Mouse (Mus musculus) adrenal gland, postnatal 36 days (tissue): ENCODE measurements around the gene Sit1. TPM values are rescaled to one million over a fixed set of nuclear protein-coding genes. Genes with fewer than 3 reads are reported as not detected.

Source experiments
- DNase-seq, 2 experiments: peaks; one replicate each; pipeline ENCODE4 v3.0.0; 2021; ENCODE audit warnings: mixed read lengths in 1 of 2
- total RNA-seq, 2 experiments: library from RNA; stranded (reverse); gene quantifications; 2 replicates each; pipeline ENCODE4 v1.2.3; 2021

Gene Sit1
- total RNA-seq, 2 experiments from 2014 or later: not detected

DNA sequence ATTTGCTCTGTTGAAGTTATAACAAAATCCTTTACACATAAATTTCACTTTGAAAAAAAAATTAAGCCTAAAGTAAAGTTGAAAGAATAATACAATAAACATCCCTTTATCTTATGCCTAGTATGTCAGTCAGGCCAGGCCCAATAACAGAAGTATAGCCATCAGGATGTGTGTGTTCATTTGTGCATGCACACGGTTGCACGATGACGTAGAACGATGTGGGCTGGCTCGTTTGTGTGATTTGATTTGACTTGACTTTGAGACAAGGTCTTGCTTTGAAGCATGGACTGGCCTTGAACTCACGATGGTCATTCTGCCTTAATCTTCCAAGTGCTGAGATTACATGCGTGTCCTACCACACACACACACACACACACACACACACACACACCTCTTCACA, 16.7 kb downstream of the Sit1 start:
- DNase-seq: no peak

DNA sequence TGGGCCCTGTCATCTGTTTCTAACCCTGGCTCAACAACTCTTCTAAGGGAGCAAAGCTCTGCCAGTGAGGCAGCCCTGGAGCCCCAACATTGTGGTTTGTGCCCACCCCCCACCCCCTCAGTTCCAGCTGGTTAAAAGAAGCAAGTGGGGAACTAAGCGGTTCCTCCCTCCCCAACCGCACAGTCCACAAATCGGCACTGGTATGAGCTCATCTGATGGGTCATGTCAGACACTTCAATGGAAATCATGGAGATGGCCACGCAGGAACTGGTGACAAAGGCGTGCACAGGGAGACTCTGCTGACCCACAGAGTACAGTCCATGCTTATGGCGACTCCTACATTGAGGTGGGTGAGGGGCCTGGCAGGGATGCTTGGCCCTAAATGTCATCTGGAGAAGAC, 17.6 kb downstream of the Sit1 start:
- no peak for DNase-seq

DNA sequence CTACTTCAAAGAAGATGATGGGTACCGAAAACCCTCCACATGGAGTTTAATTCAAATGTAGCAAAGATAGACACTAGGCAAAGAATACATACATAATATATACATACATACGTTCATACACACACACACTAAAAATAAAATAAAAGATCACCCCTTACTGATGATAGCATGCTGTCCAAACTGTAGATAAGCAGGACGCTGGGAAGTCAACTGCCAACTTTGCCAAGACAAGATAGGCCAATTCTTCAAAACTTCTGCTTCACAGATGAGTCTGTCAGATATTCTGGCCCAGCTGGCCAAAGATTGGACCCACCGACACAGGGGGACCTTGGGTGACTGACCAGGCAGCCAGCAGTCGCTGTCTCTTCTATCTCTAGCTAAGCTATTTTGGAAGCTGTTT, 20.4 kb downstream of the Sit1 start:
- no peak for DNase-seq

DNA sequence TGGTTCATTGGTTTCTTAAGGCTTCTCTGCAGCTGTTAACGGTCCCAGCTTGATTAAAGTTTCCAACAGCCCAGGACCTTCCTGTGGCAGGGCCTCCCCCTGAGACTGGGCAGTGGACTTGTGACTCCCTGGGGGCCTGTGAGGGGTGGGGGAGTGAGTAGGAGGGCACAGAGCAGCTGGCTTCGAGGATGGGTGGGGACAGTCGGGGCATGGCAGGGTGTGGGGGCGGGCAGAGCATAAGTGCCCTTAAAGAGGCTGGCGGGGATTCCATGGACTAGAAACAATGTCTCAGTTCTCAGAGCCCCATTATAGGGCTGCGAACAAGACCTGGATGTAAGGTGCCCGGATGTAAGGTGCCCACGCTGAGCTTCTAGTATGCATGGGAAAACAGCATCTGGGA, 26.4 kb downstream of the Sit1 start:
- no peak for DNase-seq

DNA sequence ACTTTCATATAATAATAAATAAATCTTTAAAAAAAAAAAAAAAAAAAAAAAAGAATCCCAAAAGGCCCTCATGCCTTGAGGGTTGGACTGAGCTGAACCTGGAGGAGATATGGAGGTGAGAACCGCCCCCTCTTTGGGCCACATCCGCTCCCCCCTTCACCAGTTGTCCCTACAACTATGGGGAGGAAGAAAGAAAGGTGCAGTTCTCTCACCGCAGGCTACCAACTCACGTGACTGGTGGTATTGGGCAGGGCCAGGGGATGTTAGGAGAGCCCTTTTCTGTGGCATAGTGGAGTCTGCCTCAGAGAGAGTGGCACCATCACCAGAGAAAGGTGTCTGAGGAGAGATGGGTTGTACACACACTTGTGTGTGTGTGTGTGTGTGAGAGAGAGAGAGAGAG, 27.1 kb downstream of the Sit1 start:
- DNase-seq: no peak

DNA sequence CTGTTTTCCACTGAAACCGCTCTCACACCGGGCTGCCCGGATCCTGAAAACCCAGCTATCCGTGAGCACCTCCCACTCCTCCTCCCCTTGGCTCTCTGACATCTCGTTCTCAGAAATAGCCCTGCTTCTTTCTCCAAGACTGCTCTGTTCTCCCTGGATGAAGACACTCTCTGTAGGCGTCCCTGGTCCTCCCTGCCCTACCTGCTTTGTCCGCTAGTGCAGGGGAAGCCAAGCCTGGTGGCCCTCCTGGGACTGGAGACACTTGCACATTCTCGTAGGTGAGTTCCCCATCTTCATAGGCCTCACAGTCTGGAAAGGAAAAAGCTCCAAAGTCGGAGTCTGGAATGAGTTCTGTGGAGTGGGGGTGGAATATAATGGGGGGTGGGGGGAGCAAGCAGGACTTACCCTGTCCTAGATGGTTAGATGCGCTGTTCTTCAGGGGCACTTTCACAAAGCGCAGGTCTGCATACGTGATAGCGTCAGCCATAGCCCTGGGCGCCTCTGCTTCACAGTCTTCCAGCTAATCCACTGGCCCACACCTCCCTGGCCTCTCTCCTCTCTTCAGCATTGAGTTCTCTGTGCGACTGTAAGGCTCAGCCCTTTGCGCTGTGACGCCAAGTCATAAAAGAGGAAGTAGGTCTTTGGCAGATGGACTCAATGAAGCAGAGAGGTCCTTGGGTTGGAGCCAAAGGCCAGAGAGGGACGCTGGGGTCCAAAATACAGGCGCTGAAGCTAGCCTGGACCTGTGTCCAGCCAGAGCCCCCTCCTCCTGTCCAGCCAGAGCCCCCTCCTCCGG, 29.3 kb downstream of the Sit1 start, which contains the start of gene Cd72:
Gene Cd72, minus strand, starts transcription at position 588 of the 796 bp plus-strand sequence.
- DNase-seq: no peak

DNA sequence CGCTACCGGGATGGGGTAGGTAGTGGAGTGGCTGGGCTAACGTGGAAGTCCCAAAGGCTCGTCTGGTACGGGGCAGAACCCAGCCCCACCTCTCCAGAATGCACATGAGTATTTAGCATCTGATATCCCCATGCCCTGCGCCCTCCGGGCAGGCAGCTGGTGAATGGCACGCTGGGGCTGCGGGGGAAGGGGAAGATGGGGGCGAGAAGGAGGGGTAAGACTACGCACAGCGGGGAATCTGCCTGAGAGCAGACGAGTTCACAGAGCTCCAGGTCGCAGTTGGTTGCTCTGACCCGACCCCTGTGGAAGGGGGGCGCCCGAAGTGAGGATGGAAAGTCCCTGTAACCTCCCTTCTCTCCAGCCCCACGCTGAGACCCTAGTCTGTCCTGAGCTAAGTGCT, 30.1 kb downstream of the Sit1 start:
- DNase-seq: no peak

DNA sequence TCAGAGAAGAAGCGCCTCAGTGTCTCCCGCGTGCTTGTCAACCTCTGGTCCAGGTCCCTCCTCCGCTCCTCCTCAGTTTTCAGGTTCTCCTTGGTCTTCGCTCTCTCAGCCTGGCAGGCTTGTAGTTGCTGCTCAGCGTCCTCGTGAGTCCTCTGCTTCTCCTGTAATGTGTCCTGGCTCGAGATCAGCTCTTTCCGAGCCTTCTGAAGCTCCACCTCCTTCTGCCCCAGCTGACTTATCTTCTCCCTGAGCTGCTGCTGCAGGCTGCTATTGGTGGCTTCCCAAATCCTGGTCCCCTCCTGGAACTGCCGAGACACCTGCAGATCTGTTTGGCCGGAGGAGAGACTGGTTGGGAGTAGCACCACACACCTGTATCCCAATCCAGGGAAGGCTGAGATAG, 31.2 kb downstream of the Sit1 start:
- no peak for DNase-seq

DNA sequence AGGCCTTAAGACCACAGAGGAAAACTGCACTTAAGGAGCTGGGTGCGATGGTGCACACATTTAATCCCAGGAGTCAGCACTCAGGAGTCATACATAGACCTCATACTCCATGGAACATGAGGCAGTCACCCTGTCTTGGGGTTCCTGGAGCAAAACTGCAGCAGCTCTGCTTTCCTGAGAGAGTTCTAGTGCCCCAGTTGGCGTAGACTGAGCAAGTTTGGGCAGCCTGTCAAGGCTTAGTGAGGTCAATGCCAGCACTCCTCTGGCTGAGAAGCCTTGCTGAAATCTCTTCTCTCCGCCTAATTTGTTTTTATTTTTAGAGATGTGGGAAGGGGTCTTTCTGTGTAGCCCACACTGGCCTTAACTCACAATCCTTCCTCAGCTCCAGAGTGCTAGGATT, 35.0 kb downstream of the Sit1 start:
- DNase-seq: peak; percentile 73 to 78

DNA sequence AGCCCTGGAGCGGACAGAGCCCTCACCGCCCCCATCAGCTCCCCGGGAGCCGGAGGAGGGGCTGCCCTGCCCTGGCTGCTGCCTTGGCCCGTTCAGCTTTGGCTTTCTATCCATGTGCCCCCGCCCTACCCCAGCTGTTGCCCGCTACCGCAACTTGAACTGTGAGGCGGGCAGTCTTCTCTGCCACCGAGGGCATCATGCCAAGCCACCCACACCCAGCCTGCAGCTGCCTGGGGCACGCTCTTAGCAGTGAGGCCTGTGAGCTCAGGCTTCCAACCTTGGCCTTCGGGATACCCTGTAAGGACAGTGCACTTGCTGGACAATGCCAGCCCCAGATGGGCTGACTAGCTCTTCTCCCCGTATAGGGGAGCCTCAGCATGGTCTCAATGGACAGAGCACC, 36.3 kb downstream of the Sit1 start:
- peak; percentile 75 to 76 for DNase-seq

DNA sequence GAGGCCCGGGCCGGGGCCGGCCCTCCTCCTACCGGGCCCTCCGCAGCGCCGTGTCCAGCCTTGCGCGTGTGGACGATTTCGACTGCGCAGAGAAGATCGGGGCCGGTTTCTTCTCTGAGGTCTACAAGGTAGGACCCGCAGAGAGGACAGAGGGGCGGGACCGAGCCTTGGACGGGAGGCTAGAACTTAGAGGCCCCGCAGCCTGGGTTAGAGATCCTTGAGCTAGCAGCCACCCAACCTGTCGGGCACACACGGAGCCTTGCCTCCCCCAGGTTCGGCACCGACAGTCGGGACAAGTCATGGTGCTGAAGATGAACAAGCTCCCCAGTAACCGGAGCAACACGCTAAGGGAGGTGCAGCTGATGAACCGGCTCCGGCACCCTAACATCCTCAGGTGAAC, 40.0 kb downstream of the Sit1 start:
- peak in 1 of 2 experiments; percentile 60 for DNase-seq

DNA sequence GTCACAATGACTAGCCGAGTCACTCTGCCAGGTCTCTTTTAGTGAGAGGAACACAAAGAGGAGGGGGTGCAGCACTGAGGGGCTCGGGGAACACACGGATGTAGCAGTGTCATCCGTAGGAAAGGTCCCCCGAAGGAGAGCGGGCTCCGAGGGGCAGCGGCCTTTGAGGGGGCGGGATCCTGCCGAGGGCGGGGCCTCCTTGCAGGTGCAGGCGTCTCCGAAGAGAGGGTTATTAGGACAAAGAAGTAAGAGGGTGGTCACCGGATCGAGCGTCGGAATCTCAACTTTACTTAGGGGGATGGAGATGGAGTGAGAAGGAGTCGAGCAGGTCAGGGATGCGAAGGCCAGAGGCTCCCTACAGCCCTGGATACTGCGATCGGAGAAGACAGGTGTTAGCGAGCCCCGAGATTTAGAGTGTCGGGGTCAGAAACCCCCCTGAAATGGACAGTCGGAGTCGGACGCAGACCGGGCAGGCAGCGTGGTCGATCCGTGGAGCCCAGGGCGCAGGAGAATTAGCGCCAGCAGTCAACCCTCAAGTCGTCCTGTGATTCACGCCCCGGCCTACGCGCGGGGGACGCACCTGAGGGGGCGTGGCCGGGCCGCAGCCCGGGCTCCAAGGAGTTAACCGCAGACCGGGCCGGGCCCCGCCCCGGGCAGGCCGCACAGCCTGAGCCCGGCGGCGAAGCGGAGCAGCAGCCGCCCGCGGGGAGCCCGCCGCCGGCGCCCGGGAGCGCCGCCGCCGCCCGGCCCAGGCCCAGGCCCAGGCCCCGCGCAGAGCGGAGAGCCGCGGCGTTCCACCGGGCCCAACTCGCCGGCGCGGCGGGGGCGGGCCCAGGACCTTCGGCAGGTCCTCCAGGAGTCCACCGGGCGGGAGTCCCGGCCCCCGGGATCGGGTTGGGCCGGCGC, 40.8 kb downstream of the Sit1 start:
- DNase-seq: peak; percentile 82 to 90

DNA sequence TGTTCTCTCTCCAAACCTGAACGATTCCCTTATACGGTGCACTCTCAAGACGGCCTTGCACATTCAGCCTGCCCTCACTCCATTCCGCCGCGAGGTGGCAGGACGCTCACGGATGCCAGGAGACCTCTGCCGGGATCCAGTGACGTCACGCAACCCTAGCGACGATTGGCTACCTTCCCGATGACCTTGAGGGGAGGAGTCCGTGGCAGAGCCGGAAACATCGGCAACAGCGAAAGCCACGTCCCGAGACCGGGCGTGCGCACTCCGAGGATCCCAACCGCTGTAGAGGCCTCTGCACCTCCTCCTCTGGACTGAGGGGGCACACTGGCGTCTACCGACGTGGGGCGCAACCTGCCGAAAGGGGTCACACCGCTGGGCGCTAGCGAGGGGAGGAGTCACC, 41.5 kb downstream of the Sit1 start:
- peak; percentile 99 to 100 for DNase-seq

DNA sequence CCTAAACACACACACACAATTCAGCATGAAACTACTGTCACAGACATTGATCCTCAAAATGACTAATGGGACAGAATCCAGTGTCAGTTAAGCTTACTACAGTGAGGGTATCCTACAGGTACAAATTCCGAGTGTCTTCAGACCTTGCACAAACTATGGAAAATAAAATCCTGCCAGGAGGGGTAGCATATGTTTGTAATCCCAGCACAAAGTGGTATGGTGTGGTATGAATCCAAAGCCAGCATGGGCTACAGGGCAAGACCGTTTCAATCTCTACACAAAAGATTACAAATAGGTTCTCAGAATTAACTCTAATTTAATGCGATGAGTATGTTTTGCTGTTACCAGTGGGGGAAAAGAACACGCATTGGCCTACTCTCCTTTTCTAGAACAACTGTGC, 41.9 kb downstream of the Sit1 start, which contains the start of gene Tesk1:
Gene Tesk1, plus strand, starts transcription at position 301 of the 400 bp plus-strand sequence.
- DNase-seq: no peak

DNA sequence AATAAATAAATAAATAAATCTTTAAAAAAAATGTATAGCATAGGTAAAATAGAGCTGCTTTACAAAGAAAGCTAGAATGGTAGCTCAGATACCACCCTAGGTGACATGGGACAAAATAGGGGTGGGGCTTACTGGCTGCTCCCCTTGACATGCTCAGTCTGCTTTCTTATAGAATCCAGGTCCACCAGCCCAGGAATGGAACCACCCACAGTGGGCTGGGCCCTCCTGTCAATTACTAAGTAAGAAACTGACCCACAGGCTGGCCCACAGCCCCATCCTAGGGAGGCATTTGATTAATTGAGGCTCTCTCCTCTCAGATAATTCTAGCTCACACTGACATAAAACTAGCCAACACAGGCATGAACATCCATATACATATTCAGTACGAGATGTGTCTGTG, 50.7 kb downstream of the Sit1 start:
- DNase-seq: no peak

Other genes starting within 250 kb of the Sit1 start
- gene Atp8b5, start 216.6 kb downstream of the Sit1 start, total RNA-seq: under 1 TPM; 0.23 to 0.26 TPM
- gene Rusc2, start 101.8 kb downstream of the Sit1 start, total RNA-seq: 10 to 100 TPM; 37.2 to 50.1 TPM
- under 1 TPM in 1 of 2 experiments, not detected in 1; 0.92 TPM for gene Fam166b, start 54.6 kb downstream of the Sit1 start, total RNA-seq
- gene Tesk1, start 41.8 kb downstream of the Sit1 start, total RNA-seq: 10 to 100 TPM; 52.2 to 65.5 TPM
- gene Cd72, start 29.1 kb downstream of the Sit1 start, total RNA-seq: 1 to 10 TPM; 2.7 to 3.4 TPM
- 10 to 100 TPM; 57.3 to 59.3 TPM for gene Ccdc107, start 9.2 kb upstream of the Sit1 start, total RNA-seq
- 1 to 10 TPM; 2.6 to 3.5 TPM for gene Arhgef39, start 16.0 kb upstream of the Sit1 start, total RNA-seq
- gene Car9, start 23.2 kb upstream of the Sit1 start, total RNA-seq: 1 to 10 TPM in 1 of 2 experiments, under 1 TPM in 1; 0.49 to 1.2 TPM
- 100 to 1,000 TPM in 1 of 2 experiments, 10 to 100 TPM in 1; 69.6 to 143 TPM for gene Tpm2, start 40.0 kb upstream of the Sit1 start, total RNA-seq
- gene Creb3, start 78.6 kb upstream of the Sit1 start, total RNA-seq: 100 to 1,000 TPM; 117 to 170 TPM
- gene Tln1, start 79.0 kb upstream of the Sit1 start, total RNA-seq: 100 to 1,000 TPM; 241 to 244 TPM
- gene Rgp1, start 95.0 kb upstream of the Sit1 start, total RNA-seq: 10 to 100 TPM; 40.5 to 53.3 TPM
- 10 to 100 TPM; 11.0 to 11.5 TPM for gene Gba2, start 95.1 kb upstream of the Sit1 start, total RNA-seq
- 1 to 10 TPM; 3.2 to 3.4 TPM for gene Msmp, start 100.8 kb upstream of the Sit1 start, total RNA-seq
- 10 to 100 TPM; 27.7 to 37.9 TPM for gene Npr2, start 148.2 kb upstream of the Sit1 start, total RNA-seq
- gene Spag8, start 169.9 kb upstream of the Sit1 start, total RNA-seq: under 1 TPM; 0.30 to 0.40 TPM
- gene Hint2, start 172.7 kb upstream of the Sit1 start, total RNA-seq: 10 to 100 TPM; 76.8 to 79.3 TPM
- 1 to 10 TPM; 4.7 to 5.0 TPM for gene Tmem8b, start 185.2 kb upstream of the Sit1 start, total RNA-seq
- gene Fam221b, start 185.4 kb upstream of the Sit1 start, total RNA-seq: under 1 TPM; 0.20 TPM
- not detected for gene Olfr70, start 217.1 kb upstream of the Sit1 start, total RNA-seq
- not detected for gene Olfr71, start 226.5 kb upstream of the Sit1 start, total RNA-seq
- gene Hrct1, start 243.5 kb upstream of the Sit1 start, total RNA-seq: 1 to 10 TPM; 2.3 to 3.9 TPM
- gene Spaar, start 246.3 kb upstream of the Sit1 start, total RNA-seq: 1 to 10 TPM; 1.7 to 2.6 TPM